Mouse (Mus musculus): ENCODE data around the gene Gfod1. TPM values are rescaled to one million over a fixed set of nuclear protein-coding genes. Genes with fewer than 3 reads are reported as not detected.

Gfod1 gene
- polyA plus RNA-seq, 1 experiment from 2014 or later, result 0.41 TPM

- Histone ChIP-seq H3K27ac (ENCODE audit: low read length) (no peak overlapping the region), H3K9me3 (replicated peaks; ENCODE audit: control insufficient read depth, low read length) (peaks cover 4% of the 10 kb centered on the region; the same call in 1 of the 2 replicates), H3K4me2 (ENCODE audit: low read depth, low read length) (no peak overlapping the region), H3K9ac (ENCODE audit: low read length) (no peak overlapping the region), H3K4me1 (ENCODE audit: control insufficient read depth, insufficient read depth, low read length) (0 out of 2 replicates have a peak, but pooled peaks cover 2% of the 10 kb centered on the region), H3K4me3 (replicated peaks; ENCODE audit: low read length) (no peak overlapping the region), H3K27me3 (ENCODE audit: control insufficient read depth, insufficient read depth, low read length) (no peaks in the 10 kb centered on the region; the same call in 1 of the 2 replicates), H3K36me3 (ENCODE audit: control insufficient read depth, insufficient read depth, low read length) (no peaks in the 10 kb centered on the region)
- peak; percentile 82; the same call in 1 of the 2 replicates for ATAC-seq (ENCODE audit: insufficient read depth, low FRiP score)
- WGBS, result 69% methylated on average over 4 of the region's 4 CpGs
Observed at GRCm38 (mm10) chr13:43292892-43293291, 11.1 kb downstream of the Gfod1 start.

- no peak for ATAC-seq (ENCODE audit: insufficient read depth, low FRiP score)
- WGBS, result 70% methylated on average over 6 of the region's 6 CpGs
- H3K27me3 ChIP-seq (ENCODE audit: control insufficient read depth, insufficient read depth, low read length), result no peaks in the 10 kb centered on the region
- H3K4me2 ChIP-seq (ENCODE audit: low read depth, low read length), result no peak overlapping the region
- H3K9me3 ChIP-seq (replicated peaks; ENCODE audit: control insufficient read depth, low read length), result peaks cover 4% of the 10 kb centered on the region; the same call in 1 of the 2 replicates
- H3K27ac ChIP-seq (ENCODE audit: low read length), result no peak overlapping the region
- H3K9ac ChIP-seq (ENCODE audit: low read length), result no peak overlapping the region
- H3K4me3 ChIP-seq (replicated peaks; ENCODE audit: low read length), result no peak overlapping the region
- H3K36me3 ChIP-seq (ENCODE audit: control insufficient read depth, insufficient read depth, low read length), result no peaks in the 10 kb centered on the region
- 0 out of 2 replicates have a peak, but pooled peaks cover 2% of the 10 kb centered on the region for H3K4me1 ChIP-seq (ENCODE audit: control insufficient read depth, insufficient read depth, low read length)
Observed at GRCm38 (mm10) chr13:43289076-43289475, 14.9 kb downstream of the Gfod1 start.

- 0 out of 2 replicates have a peak, but pooled peaks cover 2% of the 10 kb centered on the region for H3K4me1 ChIP-seq (ENCODE audit: control insufficient read depth, insufficient read depth, low read length)
- no peak overlapping the region for H3K27ac ChIP-seq (ENCODE audit: low read length)
- H3K36me3 ChIP-seq (ENCODE audit: control insufficient read depth, insufficient read depth, low read length), result no peaks in the 10 kb centered on the region
- no peak overlapping the region for H3K9ac ChIP-seq (ENCODE audit: low read length)
- peaks cover 4% of the 10 kb centered on the region; the same call in 1 of the 2 replicates for H3K9me3 ChIP-seq (replicated peaks; ENCODE audit: control insufficient read depth, low read length)
- H3K4me3 ChIP-seq (replicated peaks; ENCODE audit: low read length), result no peak overlapping the region
- no peak overlapping the region for H3K4me2 ChIP-seq (ENCODE audit: low read depth, low read length)
- ATAC-seq (ENCODE audit: insufficient read depth, low FRiP score), result no peak
- 68% methylated on average over 4 of the region's 4 CpGs for WGBS
- no peaks in the 10 kb centered on the region for H3K27me3 ChIP-seq (ENCODE audit: control insufficient read depth, insufficient read depth, low read length)
Observed at GRCm38 (mm10) chr13:43288444-43288843, 15.5 kb downstream of the Gfod1 start.

- no peak overlapping the region for H3K4me3 ChIP-seq (replicated peaks; ENCODE audit: low read length)
- H3K27me3 ChIP-seq (ENCODE audit: control insufficient read depth, insufficient read depth, low read length), result no peaks in the 10 kb centered on the region
- H3K4me2 ChIP-seq (ENCODE audit: low read depth, low read length), result no peak overlapping the region
- no peak for ATAC-seq (ENCODE audit: insufficient read depth, low FRiP score)
- H3K9ac ChIP-seq (ENCODE audit: low read length), result no peak overlapping the region
- H3K9me3 ChIP-seq (replicated peaks; ENCODE audit: control insufficient read depth, low read length), result peaks cover 4% of the 10 kb centered on the region; the same call in 1 of the 2 replicates
- 0 out of 2 replicates have a peak, but pooled peaks cover 2% of the 10 kb centered on the region for H3K4me1 ChIP-seq (ENCODE audit: control insufficient read depth, insufficient read depth, low read length)
- no peaks in the 10 kb centered on the region for H3K36me3 ChIP-seq (ENCODE audit: control insufficient read depth, insufficient read depth, low read length)
- H3K27ac ChIP-seq (ENCODE audit: low read length), result no peak overlapping the region
- 39% methylated on average over 5 of the region's 5 CpGs for WGBS
Observed at GRCm38 (mm10) chr13:43288026-43288425, 15.9 kb downstream of the Gfod1 start.

GRCm38 (mm10) chr13:43286836-43287235 is 17.1 kb downstream of the Gfod1 start:
- H3K27ac ChIP-seq (ENCODE audit: low read length), result no peak overlapping the region
- peaks cover 4% of the 10 kb centered on the region; the same call in 1 of the 2 replicates for H3K9me3 ChIP-seq (replicated peaks; ENCODE audit: control insufficient read depth, low read length)
- H3K27me3 ChIP-seq (ENCODE audit: control insufficient read depth, insufficient read depth, low read length), result no peaks in the 10 kb centered on the region
- H3K9ac ChIP-seq (ENCODE audit: low read length), result no peak overlapping the region
- no peak overlapping the region for H3K4me2 ChIP-seq (ENCODE audit: low read depth, low read length)
- ATAC-seq (ENCODE audit: insufficient read depth, low FRiP score), result no peak
- WGBS, result 68% methylated on average over 7 of the region's 7 CpGs
- H3K4me1 ChIP-seq (ENCODE audit: control insufficient read depth, insufficient read depth, low read length), result no peaks in the 10 kb centered on the region
- no peaks in the 10 kb centered on the region for H3K36me3 ChIP-seq (ENCODE audit: control insufficient read depth, insufficient read depth, low read length)
- H3K4me3 ChIP-seq (replicated peaks; ENCODE audit: low read length), result no peak overlapping the region

GRCm38 (mm10) chr13:43284711-43285151 is 19.2 kb downstream of the Gfod1 start:
- Histone ChIP-seq H3K9me3 (replicated peaks; ENCODE audit: control insufficient read depth, low read length) (no peaks in the 10 kb centered on the region), H3K4me3 (replicated peaks; ENCODE audit: low read length) (no peak overlapping the region), H3K27me3 (ENCODE audit: control insufficient read depth, insufficient read depth, low read length) (no peaks in the 10 kb centered on the region), H3K27ac (ENCODE audit: low read length) (no peak overlapping the region), H3K36me3 (ENCODE audit: control insufficient read depth, insufficient read depth, low read length) (no peaks in the 10 kb centered on the region), H3K4me1 (ENCODE audit: control insufficient read depth, insufficient read depth, low read length) (no peaks in the 10 kb centered on the region), H3K9ac (ENCODE audit: low read length) (no peak overlapping the region), H3K4me2 (ENCODE audit: low read depth, low read length) (no peak overlapping the region)
- ATAC-seq (ENCODE audit: insufficient read depth, low FRiP score), result no peak
- whole genome bisulfite sequencing, result 69% methylated on average over 4 of the region's 4 CpGs

- Histone ChIP-seq H3K4me1 (ENCODE audit: control insufficient read depth, insufficient read depth, low read length) (no peaks in the 10 kb centered on the region), H3K4me3 (replicated peaks; ENCODE audit: low read length) (no peak overlapping the region), H3K4me2 (ENCODE audit: low read depth, low read length) (no peak overlapping the region), H3K9me3 (replicated peaks; ENCODE audit: control insufficient read depth, low read length) (no peaks in the 10 kb centered on the region), H3K27me3 (ENCODE audit: control insufficient read depth, insufficient read depth, low read length) (no peaks in the 10 kb centered on the region), H3K27ac (ENCODE audit: low read length) (no peak overlapping the region), H3K36me3 (ENCODE audit: control insufficient read depth, insufficient read depth, low read length) (no peaks in the 10 kb centered on the region), H3K9ac (ENCODE audit: low read length) (no peak overlapping the region)
- 94% methylated on average over 14 of the region's 14 CpGs for WGBS
- no peak for ATAC-seq (ENCODE audit: insufficient read depth, low FRiP score)
Observed at GRCm38 (mm10) chr13:43273906-43274305, 30.1 kb downstream of the Gfod1 start.

GRCm38 (mm10) chr13:43272303-43273135 is 31.5 kb downstream of the Gfod1 start:
- 65% methylated on average over 13 of the region's 13 CpGs for WGBS
- no peak for ATAC-seq (ENCODE audit: insufficient read depth, low FRiP score)
- Histone ChIP-seq H3K36me3 (ENCODE audit: control insufficient read depth, insufficient read depth, low read length) (no peaks in the 10 kb centered on the region), H3K27ac (ENCODE audit: low read length) (no peak overlapping the region), H3K9me3 (replicated peaks; ENCODE audit: control insufficient read depth, low read length) (no peaks in the 10 kb centered on the region), H3K4me1 (ENCODE audit: control insufficient read depth, insufficient read depth, low read length) (no peaks in the 10 kb centered on the region), H3K4me2 (ENCODE audit: low read depth, low read length) (no peak overlapping the region), H3K4me3 (replicated peaks; ENCODE audit: low read length) (no peak overlapping the region), H3K9ac (ENCODE audit: low read length) (no peak overlapping the region), H3K27me3 (ENCODE audit: control insufficient read depth, insufficient read depth, low read length) (no peaks in the 10 kb centered on the region)

GRCm38 (mm10) chr13:43271481-43271880 is 32.5 kb downstream of the Gfod1 start:
- Histone ChIP-seq H3K4me2 (ENCODE audit: low read depth, low read length) (no peak overlapping the region), H3K9ac (ENCODE audit: low read length) (no peak overlapping the region), H3K9me3 (replicated peaks; ENCODE audit: control insufficient read depth, low read length) (no peaks in the 10 kb centered on the region), H3K27me3 (ENCODE audit: control insufficient read depth, insufficient read depth, low read length) (no peaks in the 10 kb centered on the region), H3K4me1 (ENCODE audit: control insufficient read depth, insufficient read depth, low read length) (no peaks in the 10 kb centered on the region), H3K4me3 (replicated peaks; ENCODE audit: low read length) (no peak overlapping the region), H3K27ac (ENCODE audit: low read length) (no peak overlapping the region), H3K36me3 (ENCODE audit: control insufficient read depth, insufficient read depth, low read length) (no peaks in the 10 kb centered on the region)
- WGBS, result 78% methylated on average over 9 of the region's 9 CpGs
- no peak for ATAC-seq (ENCODE audit: insufficient read depth, low FRiP score)

Measured in stomach, embryonic 16.5 days (tissue).